Mouse (Mus musculus) embryonic stem cell, embryonic (primary cell): ENCODE measurements around the gene Pim1.

ENCODE experiments used
- CTCF ChIA-PET, 4 experiments: fragments of 300-600 bp in 2 of 4; fragments of 350-600 bp in 2 of 4; sonication (Branson Sonifier 250); formaldehyde crosslinking; loops; one replicate each; lab custom pipeline; 2022; ENCODE audit warnings: inconsistent platforms in 2 of 4; lab: Charles Lee
- POLR2A ChIA-PET, 4 experiments: fragments of 300-600 bp in 2 of 4; fragments of 350-600 bp in 2 of 4; sonication (Branson Sonifier 250); formaldehyde crosslinking; loops; one replicate each; lab custom pipeline; 2022; ENCODE audit warnings: antibody characterized with exemption in 4 of 4, inconsistent platforms in 1 of 4; lab: Charles Lee

Gene Pim1

GRCm38 (mm10) chr17:29482632-29483031 lies 7.9 kb upstream of the Pim1 start:
- ChIA-PET POLR2A (interaction anchor here (0.6 to 5.1 kb wide), 34 partner anchors 8 to 492 kb away, joined by 3 to 43 read pairs (median 5); partner anchors contain the start of gene Pim1 (in 2 of the 4)), CTCF (interaction anchor here (0.5 to 3.9 kb wide), 31 partner anchors 8 to 433 kb away, joined by 3 to 23 read pairs (median 3); partner anchors contain the start of gene Pim1 (in 1 of the 4))

GRCm38 (mm10) chr17:29483282-29483681 lies 7.3 kb upstream of the Pim1 start:
- CTCF ChIA-PET = interaction anchor here (0.6 to 3.9 kb wide), 15 partner anchors 8 to 87 kb away, joined by 3 to 23 read pairs (median 4); no protein-coding TSS in a partner anchor

GRCm38 (mm10) chr17:29484431-29484830 lies 6.1 kb upstream of the Pim1 start:
- ChIA-PET POLR2A (interaction anchor here in 3 of 4 experiments (0.6 to 5.1 kb wide), 20 partner anchors 7 to 271 kb away, joined by 3 to 43 read pairs (median 6); partner anchors contain the start of gene Pim1 (in 1 of the 3)), CTCF (interaction anchor here in 3 of 4 experiments (0.6 to 3.9 kb wide), 10 partner anchors 31 to 616 kb away, joined by 3 to 23 read pairs (median 4); no protein-coding TSS in a partner anchor)

More at GRCm38 (mm10) chr17:29483282-29483681, 7.3 kb upstream of the Pim1 start:
- POLR2A ChIA-PET = interaction anchor here in 3 of 4 experiments (0.6 to 5.1 kb wide), 30 partner anchors 8 to 84 kb away, joined by 3 to 43 read pairs (median 5); partner anchors contain the start of gene Pim1 (in 1 of the 3)

- POLR2A ChIA-PET = interaction anchor here (0.6 to 2.1 kb wide), 19 partner anchors 8 to 231 kb away, joined by 3 to 11 read pairs (median 4); no protein-coding TSS in a partner anchor
- CTCF ChIA-PET = interaction anchor here (0.6 to 2.1 kb wide), 9 partner anchors 24 to 1776 kb away, joined by 3 to 9 read pairs (median 4); no protein-coding TSS in a partner anchor
Observed at GRCm38 (mm10) chr17:29485336-29486233, 5.0 kb upstream of the Pim1 start.

- ChIA-PET CTCF (interaction anchor here in 2 of 4 experiments (1.1 to 1.4 kb wide), 2 partner anchors 34 to 66 kb away, joined by 3 read pairs; no protein-coding TSS in a partner anchor), POLR2A (interaction anchor here (0.6 to 6.9 kb wide), 25 partner anchors 11 to 127 kb away, joined by 3 to 188 read pairs (median 15); no protein-coding TSS in a partner anchor)
Observed at GRCm38 (mm10) chr17:29488257-29488977, 2.1 kb upstream of the Pim1 start.

- ChIA-PET POLR2A (interaction anchor here (0.5 to 6.9 kb wide), 94 partner anchors 6 to 1409 kb away, joined by 3 to 188 read pairs (median 5); partner anchors contain the start of genes Mtch1 (in 2 of the 4), Srsf3 (in 2 of the 4), Fgd2 (in 1 of the 4) and Stk38 (in 1 of the 4)), CTCF (interaction anchor here (0.5 to 1.5 kb wide), 17 partner anchors 11 to 719 kb away, joined by 3 to 5 read pairs (median 3); no protein-coding TSS in a partner anchor)
Observed at GRCm38 (mm10) chr17:29488978-29489970, 1.3 kb upstream of the Pim1 start.

- CTCF ChIA-PET = interaction anchor here (0.6 to 1.5 kb wide), 16 partner anchors 8 to 720 kb away, joined by 3 to 5 read pairs (median 3); no protein-coding TSS in a partner anchor
Observed at GRCm38 (mm10) chr17:29489971-29490712, 411 bp upstream of the Pim1 start.

GRCm38 (mm10) chr17:29491591-29492268 lies 1.2 kb downstream of the Pim1 start:
- POLR2A ChIA-PET = interaction anchor here (0.6 to 6.9 kb wide), 56 partner anchors 8 to 435 kb away, joined by 3 to 188 read pairs (median 5); partner anchors contain the start of gene Mtch1 (in 1 of the 4)
- CTCF ChIA-PET = interaction anchor here (0.6 to 1.7 kb wide), 20 partner anchors 9 to 1358 kb away, joined by 3 to 9 read pairs (median 4); no protein-coding TSS in a partner anchor

More at GRCm38 (mm10) chr17:29489971-29490712, 411 bp upstream of the Pim1 start:
- POLR2A ChIA-PET = interaction anchor here (0.5 to 6.9 kb wide), 93 partner anchors 7 to 1410 kb away, joined by 3 to 188 read pairs (median 5); partner anchors contain the start of genes Mtch1 (in 2 of the 4), Srsf3 (in 2 of the 4), Fgd2 (in 1 of the 4) and Stk38 (in 1 of the 4)

- CTCF ChIA-PET = interaction anchor here (0.6 to 1.8 kb wide), 27 partner anchors 10 to 1359 kb away, joined by 3 to 9 read pairs (median 4); no protein-coding TSS in a partner anchor
- POLR2A ChIA-PET = interaction anchor here (0.6 to 6.9 kb wide), 75 partner anchors 7 to 436 kb away, joined by 3 to 188 read pairs (median 5); partner anchors contain the start of gene Mtch1 (in 2 of the 4)
Observed at GRCm38 (mm10) chr17:29492269-29493191, 2.0 kb downstream of the Pim1 start.

GRCm38 (mm10) chr17:29493461-29493980 lies 3.0 kb downstream of the Pim1 start:
- ChIA-PET CTCF (interaction anchor here (0.5 to 1.8 kb wide), 12 partner anchors 11 to 109 kb away, joined by 3 to 5 read pairs (median 3); no protein-coding TSS in a partner anchor), POLR2A (interaction anchor here in 3 of 4 experiments (0.6 to 6.9 kb wide), 41 partner anchors 8 to 1476 kb away, joined by 3 to 188 read pairs (median 4); partner anchors contain the start of gene Mtch1 (in 1 of the 3))

- CTCF ChIA-PET = interaction anchor here in 3 of 4 experiments (0.5 to 1.8 kb wide), 10 partner anchors 11 to 247 kb away, joined by 3 to 5 read pairs (median 3); no protein-coding TSS in a partner anchor
- POLR2A ChIA-PET = interaction anchor here in 3 of 4 experiments (0.5 to 6.9 kb wide), 30 partner anchors 9 to 448 kb away, joined by 3 to 188 read pairs (median 4); no protein-coding TSS in a partner anchor
Observed at GRCm38 (mm10) chr17:29494062-29494731, 3.6 kb downstream of the Pim1 start.

- POLR2A ChIA-PET = interaction anchor here in 3 of 4 experiments (0.5 to 6.9 kb wide), 23 partner anchors 9 to 449 kb away, joined by 3 to 188 read pairs (median 5); no protein-coding TSS in a partner anchor
- CTCF ChIA-PET = interaction anchor here in 2 of 4 experiments (0.5 to 1.8 kb wide), 5 partner anchors 12 to 248 kb away, joined by 3 to 5 read pairs (median 3); no protein-coding TSS in a partner anchor
Observed at GRCm38 (mm10) chr17:29494732-29495076, 4.2 kb downstream of the Pim1 start.
